Mouse (Mus musculus) liver, embryonic 14.5 days (tissue): ENCODE measurements around the gene Gm4131.

Experiments used
- CTCF ChIP-seq: IDR thresholded peaks from 2 replicates; pipeline ENCODE4 v1.5.1; 2016; ENCODE audit warnings: antibody characterized with exemption, low read depth, control low read depth
- EP300 ChIP-seq: IDR thresholded peaks from 2 replicates; pipeline ENCODE4 v1.6.1; 2016; ENCODE audit warnings: antibody characterized with exemption, low read depth

DNA sequence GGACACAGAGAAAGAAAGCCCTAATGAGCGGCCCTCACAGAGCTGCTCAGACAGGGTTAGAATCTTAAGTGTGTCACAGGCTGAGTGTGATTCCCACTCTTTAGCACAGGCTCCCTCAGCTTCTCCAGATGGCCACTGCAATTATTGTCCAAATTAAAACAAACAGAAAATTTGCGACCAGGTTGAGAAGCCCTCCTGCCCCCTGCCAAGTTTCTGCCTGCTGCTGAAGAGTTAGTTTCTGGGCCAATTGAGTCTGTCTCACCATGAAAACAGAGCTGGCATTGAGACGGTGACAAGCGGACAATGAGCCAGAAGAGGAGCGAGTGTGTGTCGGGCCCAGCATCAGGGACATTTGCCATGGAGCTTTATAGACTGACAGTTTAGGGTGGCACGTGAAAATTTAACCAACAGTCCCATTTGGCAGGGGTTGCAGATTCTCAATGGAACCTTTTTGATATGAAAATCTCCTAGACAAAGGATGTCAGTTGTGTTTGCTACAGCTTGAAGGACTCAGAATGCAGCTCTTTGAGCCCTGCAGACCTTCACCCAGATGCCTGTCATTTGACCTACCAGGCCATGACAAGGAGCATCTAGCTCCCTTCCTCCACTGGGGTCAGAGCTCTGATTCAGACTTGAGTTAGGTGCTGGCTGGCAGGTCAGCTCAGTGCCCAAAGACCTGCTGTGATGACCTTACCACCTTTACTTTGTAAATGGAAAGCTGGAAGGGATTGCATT lies 150.5 kb downstream of the Gm4131 start:
- no peak for TF ChIP-seq EP300
- TF ChIP-seq CTCF, result no peak
